In the genomic region with DNA sequence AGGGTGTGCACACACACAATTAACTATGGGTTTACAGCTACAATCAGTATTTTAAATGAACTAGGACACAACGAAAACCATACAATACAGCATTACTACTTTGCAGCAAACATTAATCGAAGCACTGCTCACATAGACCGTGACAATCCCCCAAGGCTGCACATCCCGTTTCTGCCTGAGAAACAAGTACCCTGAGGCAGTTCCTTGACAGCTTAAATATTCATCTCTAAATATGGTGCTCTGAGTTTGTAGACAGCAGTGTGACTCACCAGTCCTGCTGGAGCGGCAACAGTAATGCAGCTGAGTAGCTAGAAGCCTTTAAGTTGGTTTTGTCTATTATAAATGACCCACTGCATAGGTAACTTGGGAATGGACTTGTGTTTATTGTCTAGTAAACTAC, we compare ENCODE assay signal across 25 mouse cellular contexts. TPM values are rescaled to one million over a fixed set of nuclear protein-coding genes. Genes with fewer than 3 reads are reported as not detected.
DNase-seq lines count a peak whose midpoint lies in the region; ATAC-seq and TF ChIP-seq lines count a peak whose summit lies in the region.
"Had no signal": no experiment of that assay in that cellular context is flagged by ENCODE, and none has a peak within 500 bp of the region (broad histone marks: within the 10 kb centered on the region; RNA-seq: fewer than 3 reads in every experiment).

No protein-coding gene starts in this region.

- intact Hi-C loops in left cerebral cortex, adult 2 months (cut with DNase I): no loop called here
- intact Hi-C loops in left cerebral cortex, postnatal 10 days (cut with DNase I): no loop called here

- CTCF ChIA-PET in Patski (lab: Charles Lee): interaction anchor here (1.5 kb wide), 1 partner anchor 40 kb away, joined by 3 read pairs; no protein-coding TSS in a partner anchor

- no peak for DNase-seq in left cerebral cortex, adult 2 months (ENCODE audit: extremely low spot score in 1 of 2, low spot score in 2 of 2)
- DNase-seq in left cerebral cortex, postnatal 10 days (ENCODE audit: extremely low spot score in 1 of 2, low spot score in 2 of 2): no peak
- DNase-seq in right cerebral cortex, adult 2 months (ENCODE audit: low spot score in 2 of 2): peak; percentile 28 to 41
- DNase-seq in right cerebral cortex, postnatal 25 days: no peak
- peak; percentile 71 for DNase-seq in Patski (ENCODE audit: low read depth, low spot score)
- DNase-seq in telencephalon, adult 2 months (ENCODE audit: low read depth, low spot score): peak; percentile 31
- no peak for DNase-seq in yolk sac, embryonic 10.5 days (ENCODE audit: low spot score)
- DNase-seq: adrenal gland, adult 8-10 months; cerebellum, adult 11 months; cerebellum, postnatal 14 days; gastrocnemius, postnatal 10 days; heart, adult 18-20 months; heart, postnatal 36 days; lung, adult 2 months; spleen, adult 18-20 months; thymus, adult 18-20 months; thymus, postnatal 4 days had no signal

- H3K27ac ChIP-seq in left cerebral cortex, adult 2 months: no peak overlapping the region
- H3K27ac ChIP-seq in liver, embryonic 12.5 days: no peak overlapping the region
- H3K27ac ChIP-seq: embryonic facial prominence, embryonic 13.5 days; hindbrain, postnatal 0 days; midbrain, embryonic 12.5 days; neural tube, embryonic 15.5 days had no signal

- no peaks in the 10 kb centered on the region for H3K27me3 ChIP-seq in Patski
- H3K27me3 ChIP-seq in liver, embryonic 12.5 days (replicated peaks): no peaks in the 10 kb centered on the region
- H3K27me3 ChIP-seq: embryonic facial prominence, embryonic 13.5 days; midbrain, embryonic 12.5 days; neural tube, embryonic 15.5 days had no signal

- no peaks in the 10 kb centered on the region for H3K4me1 ChIP-seq in liver, embryonic 12.5 days
- H3K4me1 ChIP-seq: midbrain, embryonic 12.5 days had no signal

- H3K4me2 ChIP-seq in liver, embryonic 12.5 days: no peak overlapping the region
- H3K4me2 ChIP-seq: embryonic facial prominence, embryonic 13.5 days; liver, embryonic 11.5 days; midbrain, embryonic 12.5 days; neural tube, embryonic 15.5 days had no signal

- POLR2A ChIA-PET in Patski (lab: Charles Lee): interaction anchor here (1.1 kb wide), 1 partner anchor 120 kb away, joined by 3 read pairs; no protein-coding TSS in a partner anchor

- H3K9ac ChIP-seq in liver, embryonic 12.5 days: no peak overlapping the region
- H3K9ac ChIP-seq: embryonic facial prominence, embryonic 13.5 days; midbrain, embryonic 12.5 days; neural tube, embryonic 15.5 days had no signal

- H3K9me3 ChIP-seq in liver, embryonic 12.5 days (replicated peaks): no peaks in the 10 kb centered on the region
- H3K9me3 ChIP-seq: embryonic facial prominence, embryonic 13.5 days; midbrain, embryonic 12.5 days; neural tube, embryonic 15.5 days had no signal

- TF ChIP-seq CTCF in left cerebral cortex, adult 2 months (IDR thresholded peaks at IDR 0.05): peak; percentile 26
- TF ChIP-seq CTCF in Patski (IDR thresholded peaks at IDR 0.05): peak; percentile 23

- in situ Hi-C loops in Patski (cut with MboI; ENCODE audit: low pct_unique_long_range_greater_than_20kb): no loop called here

- H3K36me3 ChIP-seq in liver, embryonic 12.5 days: peaks cover 72% of the 10 kb centered on the region

- WGBS in liver, embryonic 12.5 days (ENCODE audit: insufficient replicate concordance): 84% methylated on average over 5 of the region's 5 CpGs

- peak; percentile 91 for ATAC-seq in Patski
- ATAC-seq in liver, embryonic 12.5 days: no peak
- ATAC-seq: forebrain, embryonic 16.5 days; hindbrain, postnatal 0 days; intestine, postnatal 0 days had no signal

- no peak overlapping the region for H3K4me3 ChIP-seq in left cerebral cortex, adult 2 months
- no peak overlapping the region for H3K4me3 ChIP-seq in liver, embryonic 12.5 days
- H3K4me3 ChIP-seq: embryonic facial prominence, embryonic 13.5 days; midbrain, embryonic 12.5 days; neural tube, embryonic 15.5 days had no signal

RNA-seq across cellular contexts. Expression of a gene that starts 55.1 kb away (rescaled TPM):
- total RNA-seq in left cerebral cortex, adult 2 months (2021): 10 to 100 TPM; 50.7 to 54.5 TPM
- 10 to 100 TPM; 40.8 to 43.0 TPM for total RNA-seq in left cerebral cortex, postnatal 10 days (2021)
- polyA plus RNA-seq in Patski (2021): 87.4 TPM
- 68.8 and 73.0 TPM in 2 replicates for polyA plus RNA-seq in liver, embryonic 12.5 days (2016; fragmentation: Nextera tagmentation; extraction: Ambion mirVana)

Comparison
In these comparisons a context has a peak if more than half of its experiments do, and no peak if none do; other contexts are left out.
1. DNase-seq: peak in right cerebral cortex, adult 2 months (2 of 2), Patski (single experiment) and telencephalon, adult 2 months (single experiment); none in left cerebral cortex, adult 2 months (0 of 2), left cerebral cortex, postnatal 10 days (0 of 2), right cerebral cortex, postnatal 25 days (single experiment) and yolk sac, embryonic 10.5 days (single experiment).